Mouse (Mus musculus) cerebellum, adult (tissue): ENCODE data around the gene Il10.

Experiments
- ATAC-seq: cut with Nextera tagmentation; 2 replicates; pipeline ENCODE4 v1.9.2; 2017; ENCODE audit warnings: mild to moderate bottlenecking, moderate library complexity, mixed read lengths; ENCODE audit not compliant: insufficient number of reproducible peaks, low FRiP score, low TSS enrichment

The Il10 gene

GRCm38 (mm10) chr1:131074524-131074938, 54.9 kb downstream of the Il10 start:
- ATAC-seq, result no peak
